Mouse (Mus musculus) E14TG2a.4 (cell line): ENCODE data around the gene Noto.

Experiments
- H3K27me3 ChIP-seq: 2 replicates; pipeline ENCODE4 v1.6.1; 2014; ENCODE audit warnings: low read length, control low read depth; ENCODE audit not compliant: insufficient read depth
- H3K36me3 ChIP-seq: 2 replicates; pipeline ENCODE4 v1.6.1; 2014; ENCODE audit warnings: low read length, control low read depth; ENCODE audit not compliant: insufficient read depth
- H3K4me1 ChIP-seq: replicated peaks from 2 replicates; pipeline ENCODE4 v1.6.1; 2014; ENCODE audit warnings: low read depth, low read length, control low read depth
- H3K4me3 ChIP-seq: replicated peaks from 2 replicates; pipeline ENCODE4 v1.5.1; 2014; ENCODE audit warnings: mild to moderate bottlenecking, low read length
- H3K9me3 ChIP-seq: 2 replicates; pipeline ENCODE4 v1.6.1; 2014; ENCODE audit warnings: low read length, control low read depth
- CTCF ChIP-seq: conservative IDR thresholded peaks from 2 replicates; pipeline ENCODE4 v1.5.1; 2014; ENCODE audit warnings: low read length
- NANOG ChIP-seq: IDR thresholded peaks from 2 replicates; pipeline ENCODE4 v1.6.1; 2014; ENCODE audit warnings: borderline replicate concordance, low read length, mixed read lengths
- POU5F1 ChIP-seq: IDR thresholded peaks from 2 replicates; pipeline ENCODE4 v1.6.1; 2014; ENCODE audit warnings: low read length, borderline replicate concordance

Noto gene

GRCm38 (mm10) chr6:85450697-85451663 lies 27.3 kb downstream of the Noto start, which contains the start of gene Cct7:
TSS of gene Cct7 (plus strand) at chr6:85451514.
- Histone ChIP-seq H3K27me3 (no peaks in the 10 kb centered on the region), H3K4me1 (peaks cover 64% of the 10 kb centered on the region), H3K4me3 (peak within 1 kb of the TSS; percentile 97), H3K36me3 (peaks cover 66% of the 10 kb centered on the region), H3K9me3 (no peaks in the 10 kb centered on the region)
- TF ChIP-seq POU5F1, result no peak

GRCm38 (mm10) chr6:85451664-85452410 lies 28.2 kb downstream of the Noto start, which contains the start of gene Pradc1:
TSS of gene Pradc1 (minus strand) at chr6:85451970.
- peak within 1 kb of the TSS; percentile 97 for H3K4me3 ChIP-seq
- no peaks in the 10 kb centered on the region for H3K9me3 ChIP-seq
- H3K27me3 ChIP-seq, result no peaks in the 10 kb centered on the region
- peaks cover 64% of the 10 kb centered on the region for H3K4me1 ChIP-seq
- no peak for TF ChIP-seq POU5F1
- no peak for TF ChIP-seq NANOG
- TF ChIP-seq CTCF, result no peak
- H3K36me3 ChIP-seq, result peaks cover 66% of the 10 kb centered on the region

- no peaks in the 10 kb centered on the region for H3K27me3 ChIP-seq
- H3K4me1 ChIP-seq, result peaks cover 64% of the 10 kb centered on the region
- H3K36me3 ChIP-seq, result peaks cover 66% of the 10 kb centered on the region
- H3K4me3 ChIP-seq, result peak overlapping the region; percentile 97
- no peaks in the 10 kb centered on the region for H3K9me3 ChIP-seq
- TF ChIP-seq POU5F1 (no peak), CTCF (no peak)
Observed at GRCm38 (mm10) chr6:85452411-85452665, 28.7 kb downstream of the Noto start.

- Histone ChIP-seq H3K4me1 (peaks cover 64% of the 10 kb centered on the region), H3K9me3 (no peaks in the 10 kb centered on the region), H3K4me3 (peak overlapping the region; percentile 97), H3K36me3 (peaks cover 66% of the 10 kb centered on the region), H3K27me3 (no peaks in the 10 kb centered on the region)
- TF ChIP-seq NANOG (no peak), CTCF (no peak), POU5F1 (no peak)
Observed at GRCm38 (mm10) chr6:85452816-85453215, 29.1 kb downstream of the Noto start.

- peaks cover 49% of the 10 kb centered on the region for H3K4me1 ChIP-seq
- H3K9me3 ChIP-seq, result no peaks in the 10 kb centered on the region
- H3K4me3 ChIP-seq, result no peak overlapping the region
- TF ChIP-seq CTCF, result no peak
- TF ChIP-seq NANOG, result no peak
- no peak for TF ChIP-seq POU5F1
- peaks cover 98% of the 10 kb centered on the region for H3K36me3 ChIP-seq
- H3K27me3 ChIP-seq, result no peaks in the 10 kb centered on the region
Observed at GRCm38 (mm10) chr6:85459621-85460020, 35.9 kb downstream of the Noto start.

GRCm38 (mm10) chr6:85465381-85465780 lies 41.7 kb downstream of the Noto start:
- TF ChIP-seq NANOG, result no peak
- TF ChIP-seq CTCF, result 0 out of 2 replicates have a peak, but pooled peaks have one; percentile 12
- Histone ChIP-seq H3K4me3 (no peak overlapping the region), H3K9me3 (no peaks in the 10 kb centered on the region), H3K36me3 (peaks cover 98% of the 10 kb centered on the region), H3K27me3 (no peaks in the 10 kb centered on the region), H3K4me1 (peaks cover 21% of the 10 kb centered on the region; the same call in 1 of the 2 replicates)

- no peaks in the 10 kb centered on the region for H3K9me3 ChIP-seq
- no peak overlapping the region for H3K4me3 ChIP-seq
- no peak for TF ChIP-seq NANOG
- TF ChIP-seq POU5F1, result no peak
- no peak for TF ChIP-seq CTCF
- H3K36me3 ChIP-seq, result peaks cover 53% of the 10 kb centered on the region
- H3K4me1 ChIP-seq, result peaks cover 29% of the 10 kb centered on the region
- 0 out of 2 replicates have a peak, but pooled peaks cover 3% of the 10 kb centered on the region for H3K27me3 ChIP-seq
Observed at GRCm38 (mm10) chr6:85469660-85470430, 46.2 kb downstream of the Noto start.

GRCm38 (mm10) chr6:85471962-85472361 lies 48.3 kb downstream of the Noto start:
- 0 out of 2 replicates have a peak, but pooled peaks cover 3% of the 10 kb centered on the region for H3K27me3 ChIP-seq
- no peaks in the 10 kb centered on the region for H3K9me3 ChIP-seq
- peaks cover 42% of the 10 kb centered on the region for H3K4me1 ChIP-seq
- TF ChIP-seq NANOG (no peak), CTCF (no peak), POU5F1 (no peak)
- peaks cover 32% of the 10 kb centered on the region for H3K36me3 ChIP-seq
- no peak overlapping the region for H3K4me3 ChIP-seq
